Mouse (Mus musculus) embryonic facial prominence, embryonic 14.5 days (tissue): ENCODE results near the gene Fmnl2. TPM values are rescaled to one million over a fixed set of nuclear protein-coding genes. Genes with fewer than 3 reads are reported as not detected.
A peak's percentile ranks its signal among the peaks of the same experiment; 100 is the strongest.

ENCODE experiments used
- ATAC-seq: fragments of 200-750 bp; cut with Nextera tagmentation; 2 replicates; pipeline ENCODE4 v1.8.0; 2017; ENCODE audit warnings: low read depth, moderate number of reproducible peaks, moderate TSS enrichment
- DNase-seq: peaks from one replicate; pipeline ENCODE4 v3.0.0-alpha.2; 2015; ENCODE audit warnings: low spot score
- H3K27ac ChIP-seq: fragments of 300-500 bp; sonication (generic); replicated peaks from 2 replicates; pipeline ENCODE4 v1.5.1; 2014; ENCODE audit warnings: low read depth, mild to moderate bottlenecking, low read length, moderate library complexity
- H3K27me3 ChIP-seq: fragments of 300-500 bp; sonication (generic); replicated peaks from 2 replicates; pipeline ENCODE4 v1.6.1; 2014; ENCODE audit warnings: low read length; ENCODE audit not compliant: control insufficient read depth, insufficient read depth
- H3K36me3 ChIP-seq: fragments of 300-500 bp; sonication (generic); 2 replicates; pipeline ENCODE4 v1.6.1; 2014; ENCODE audit warnings: low read length, mixed read lengths; ENCODE audit not compliant: control insufficient read depth, insufficient read depth
- H3K4me1 ChIP-seq: fragments of 300-500 bp; sonication (generic); 2 replicates; pipeline ENCODE4 v1.6.1; 2014; ENCODE audit warnings: antibody characterized with exemption, low read length; ENCODE audit not compliant: control insufficient read depth, insufficient read depth
- H3K4me2 ChIP-seq: fragments of 300-500 bp; sonication (generic); 2 replicates; pipeline ENCODE4 v1.6.1; 2014; ENCODE audit warnings: low read depth, mild to moderate bottlenecking, low read length, moderate library complexity, mixed read lengths
- H3K4me3 ChIP-seq: fragments of 300-500 bp; sonication (generic); 2 replicates; pipeline ENCODE4 v1.5.1; 2014; ENCODE audit warnings: low read depth, mild to moderate bottlenecking, low read length
- H3K9ac ChIP-seq: fragments of 300-500 bp; sonication (generic); 2 replicates; pipeline ENCODE4 v1.6.1; 2014; ENCODE audit warnings: low read depth, mild to moderate bottlenecking, low read length, moderate library complexity, mixed read lengths
- H3K9me3 ChIP-seq: fragments of 300-500 bp; sonication (generic); 2 replicates; pipeline ENCODE4 v1.6.1; 2016; ENCODE audit warnings: low read length; ENCODE audit not compliant: control insufficient read depth
- WGBS: fragments of 180-500 bp; shearing (Covaris S2); extraction: QIAGEN DNeasy Blood & Tissue Kit; methylation state at CpG from one replicate; pipeline ENCODE4 v1.1.7; 2014; 5-methylcytosine and 5-hydroxymethylcytosine counted together
- polyA plus RNA-seq: library from polyadenylated mRNA; unstranded; fragments of >200 nt; fragmentation: Nextera tagmentation; extraction: Ambion mirVana; gene quantifications from 2 replicates; pipeline ENCODE4 v1.2.1, GENCODE M21; 2014

Fmnl2 gene
- polyA plus RNA-seq, 1 experiment from 2014 or later: 10.4 TPM

DNA sequence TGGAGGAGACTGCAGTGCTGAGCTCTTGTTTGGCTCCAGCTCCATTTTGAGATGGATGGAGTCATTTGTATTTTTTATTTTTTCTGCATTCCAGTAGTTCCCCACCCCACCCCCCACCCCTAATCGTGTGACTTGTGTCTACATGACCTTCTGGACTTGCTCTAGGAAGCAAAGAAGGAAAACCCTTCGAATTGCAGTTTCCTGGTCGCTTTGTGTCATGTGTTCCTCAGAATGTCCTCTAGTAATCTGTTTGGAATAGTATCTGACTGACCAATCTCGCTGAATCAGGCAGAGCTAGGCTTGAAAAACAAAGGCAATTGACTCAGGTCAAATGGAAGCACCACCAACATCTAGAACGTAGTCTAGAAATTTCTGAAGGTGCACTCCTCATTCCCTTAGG is 15.0 kb downstream of the Fmnl2 start:
- no peaks in the 10 kb centered on the region for H3K27me3 ChIP-seq
- H3K4me3 ChIP-seq: no peak overlapping the region
- 55% methylated on average over 5 of the region's 5 CpGs for WGBS
- no peak overlapping the region for H3K9ac ChIP-seq
- peaks cover 4% of the 10 kb centered on the region; the same call in 1 of the 2 replicates for H3K36me3 ChIP-seq
- H3K4me1 ChIP-seq: peaks cover 25% of the 10 kb centered on the region
- no peaks in the 10 kb centered on the region for H3K9me3 ChIP-seq
- ATAC-seq (no peak), DNase-seq (no peak)
- H3K4me2 ChIP-seq: no peak overlapping the region
- no peak overlapping the region for H3K27ac ChIP-seq

DNA sequence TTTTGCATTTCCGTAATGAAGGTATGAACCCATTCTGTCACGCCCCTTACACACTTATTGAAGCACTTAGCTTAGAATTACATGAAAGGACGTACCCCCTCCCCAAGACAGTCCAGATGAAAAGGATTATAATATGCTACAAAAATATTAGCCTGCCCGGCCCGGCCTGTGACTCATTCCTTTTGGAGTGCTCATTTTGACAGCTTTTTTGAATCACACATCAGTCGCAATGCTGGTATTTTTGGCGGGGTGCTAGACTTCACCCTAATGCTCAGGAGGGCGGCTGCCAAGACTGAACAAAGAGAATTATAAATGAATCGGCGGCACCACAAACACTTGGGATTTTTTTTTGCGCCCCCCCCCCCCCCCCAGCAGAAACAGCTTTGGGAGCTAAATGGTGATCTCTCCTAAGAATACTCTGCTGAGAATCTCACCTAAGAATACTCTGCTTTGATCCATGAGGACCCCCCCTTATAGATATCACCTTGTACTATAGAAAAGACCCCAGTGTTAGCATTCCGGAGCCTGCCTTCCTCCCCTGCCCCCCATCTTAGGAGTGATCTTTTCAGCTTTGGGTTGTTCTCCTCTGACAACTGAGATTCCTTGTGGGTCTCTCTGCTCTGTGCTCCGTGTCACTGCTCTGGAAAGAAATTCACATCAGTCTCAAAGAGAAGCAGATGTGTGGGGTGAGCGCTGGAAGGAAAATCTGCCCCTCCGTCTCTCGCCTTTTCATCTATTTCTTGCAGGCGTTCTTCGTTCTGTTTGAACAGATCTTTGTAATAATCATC is 15.8 kb downstream of the Fmnl2 start:
- H3K36me3 ChIP-seq: no peaks in the 10 kb centered on the region
- H3K9me3 ChIP-seq: no peaks in the 10 kb centered on the region
- peak; percentile 74 for DNase-seq
- peaks cover 25% of the 10 kb centered on the region for H3K4me1 ChIP-seq
- H3K4me3 ChIP-seq: no peak overlapping the region
- peak; percentile 55 for ATAC-seq
- peak overlapping the region; percentile 23 for H3K4me2 ChIP-seq
- 22% methylated on average over 17 of the region's 18 CpGs for WGBS
- no peaks in the 10 kb centered on the region for H3K27me3 ChIP-seq
- H3K9ac ChIP-seq: peak overlapping the region; percentile 22; the same call in 1 of the 2 replicates
- H3K27ac ChIP-seq: peak overlapping the region; percentile 56; the same call in 1 of the 2 replicates

- DNase-seq: no peak
- H3K9me3 ChIP-seq: no peaks in the 10 kb centered on the region
- peaks cover 33% of the 10 kb centered on the region for H3K4me1 ChIP-seq
- H3K27ac ChIP-seq: no peak overlapping the region
- H3K4me3 ChIP-seq: no peak overlapping the region
- no peaks in the 10 kb centered on the region for H3K27me3 ChIP-seq
- no peak overlapping the region for H3K4me2 ChIP-seq
- no peak overlapping the region for H3K9ac ChIP-seq
- no peaks in the 10 kb centered on the region for H3K36me3 ChIP-seq
- no peak for ATAC-seq
Measured at GRCm38 (mm10) chr2:52874721-52875120, 17.1 kb downstream of the Fmnl2 start.

- Histone ChIP-seq H3K4me3 (no peak overlapping the region), H3K27ac (no peak overlapping the region), H3K4me1 (peaks cover 34% of the 10 kb centered on the region), H3K9ac (no peak overlapping the region), H3K27me3 (no peaks in the 10 kb centered on the region), H3K36me3 (no peaks in the 10 kb centered on the region), H3K9me3 (no peaks in the 10 kb centered on the region), H3K4me2 (no peak overlapping the region)
- ATAC-seq (peak; percentile 64), DNase-seq (peak; percentile 68)
- 49% methylated on average over 9 of the region's 9 CpGs for whole genome bisulfite sequencing
Measured at GRCm38 (mm10) chr2:52875801-52876200, 18.1 kb downstream of the Fmnl2 start.

DNA sequence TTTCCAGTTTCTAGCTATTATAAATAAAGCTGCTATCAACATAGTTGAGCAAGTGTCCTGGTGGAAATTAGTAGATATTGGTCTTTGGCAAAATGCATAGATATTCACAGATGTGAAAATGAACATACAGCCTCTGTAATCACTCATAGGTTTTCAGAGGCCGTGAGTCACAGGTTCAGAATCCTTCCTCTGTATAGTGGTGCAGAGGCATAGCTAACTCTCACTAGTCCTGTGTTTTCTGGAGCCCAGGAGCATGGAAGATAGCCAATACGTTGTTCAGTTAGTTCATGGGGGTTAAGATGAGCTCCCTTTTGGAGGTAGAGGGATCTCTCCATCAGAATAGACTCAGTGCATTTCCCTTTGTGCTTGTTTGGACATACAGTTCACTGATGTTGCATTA is 25.7 kb downstream of the Fmnl2 start:
- no peak overlapping the region for H3K4me2 ChIP-seq
- H3K9ac ChIP-seq: no peak overlapping the region
- H3K4me3 ChIP-seq: no peak overlapping the region
- H3K36me3 ChIP-seq: no peaks in the 10 kb centered on the region
- WGBS: 93% methylated on average over 2 of the region's 2 CpGs
- no peaks in the 10 kb centered on the region for H3K9me3 ChIP-seq
- peaks cover 38% of the 10 kb centered on the region for H3K4me1 ChIP-seq
- no peaks in the 10 kb centered on the region for H3K27me3 ChIP-seq
- H3K27ac ChIP-seq: no peak overlapping the region
- no peak for ATAC-seq
- DNase-seq: no peak

DNA sequence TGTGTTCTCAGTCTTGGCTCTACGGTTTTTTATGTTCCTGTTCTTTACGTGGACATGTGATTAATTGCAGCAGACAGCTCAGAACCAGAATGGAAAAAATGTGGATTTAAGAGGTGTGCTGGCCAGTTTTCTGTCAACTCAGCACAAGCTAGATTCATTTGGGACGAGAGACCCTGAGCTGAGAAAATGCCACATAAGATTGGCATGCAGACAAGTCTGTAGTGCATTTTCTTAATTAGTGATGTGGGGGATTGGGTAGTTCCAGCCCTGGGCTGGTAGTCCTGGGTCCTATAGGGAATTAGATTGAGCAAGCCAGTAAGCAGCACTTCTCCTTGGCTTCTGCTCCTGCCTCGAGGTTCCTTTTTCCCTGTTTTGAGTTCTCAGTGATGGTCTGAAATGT is 26.4 kb downstream of the Fmnl2 start:
- Histone ChIP-seq H3K9me3 (no peaks in the 10 kb centered on the region), H3K27me3 (no peaks in the 10 kb centered on the region), H3K27ac (no peak overlapping the region), H3K4me1 (peaks cover 35% of the 10 kb centered on the region), H3K36me3 (no peaks in the 10 kb centered on the region), H3K4me3 (no peak overlapping the region), H3K4me2 (no peak overlapping the region), H3K9ac (no peak overlapping the region)
- 49% methylated on average over 4 of the region's 4 CpGs for WGBS
- no peak for ATAC-seq
- DNase-seq: peak; percentile 47

GRCm38 (mm10) chr2:52885071-52885470 is 27.4 kb downstream of the Fmnl2 start:
- Histone ChIP-seq H3K27ac (no peak overlapping the region), H3K9ac (no peak overlapping the region), H3K4me1 (peaks cover 29% of the 10 kb centered on the region), H3K4me2 (no peak overlapping the region), H3K27me3 (no peaks in the 10 kb centered on the region), H3K4me3 (no peak overlapping the region), H3K9me3 (no peaks in the 10 kb centered on the region), H3K36me3 (no peaks in the 10 kb centered on the region)
- ATAC-seq (no peak), DNase-seq (no peak)
- 55% methylated on average over 3 of the region's 3 CpGs for WGBS

- WGBS: 15% methylated on average over 2 of the region's 2 CpGs
- H3K27ac ChIP-seq: no peak overlapping the region
- ATAC-seq (no peak), DNase-seq (no peak)
- H3K4me3 ChIP-seq: no peak overlapping the region
- no peaks in the 10 kb centered on the region for H3K36me3 ChIP-seq
- H3K9me3 ChIP-seq: no peaks in the 10 kb centered on the region
- no peak overlapping the region for H3K9ac ChIP-seq
- peaks cover 38% of the 10 kb centered on the region for H3K4me1 ChIP-seq
- no peaks in the 10 kb centered on the region for H3K27me3 ChIP-seq
- no peak overlapping the region for H3K4me2 ChIP-seq
Measured at GRCm38 (mm10) chr2:52887281-52887680, 29.6 kb downstream of the Fmnl2 start.

DNA sequence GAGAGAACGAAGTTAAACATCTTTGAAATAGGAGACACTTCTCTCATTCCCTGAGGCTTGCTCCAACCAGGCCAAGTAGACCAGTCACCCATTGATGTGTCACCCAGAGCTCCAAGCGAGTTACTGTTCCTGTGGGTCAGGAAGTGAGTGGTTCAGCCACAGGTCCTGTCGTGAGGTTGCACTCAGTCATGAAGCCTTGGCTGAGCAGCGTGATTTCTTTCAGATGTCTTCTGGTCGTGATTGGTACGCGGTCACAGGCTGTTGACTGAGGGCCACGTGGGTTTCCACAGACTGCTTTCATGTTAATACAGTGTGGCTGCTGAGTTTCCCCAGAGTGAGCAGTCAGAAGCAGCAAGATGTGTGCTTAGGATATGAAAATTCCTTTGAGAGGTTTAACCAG is 33.5 kb downstream of the Fmnl2 start:
- Histone ChIP-seq H3K4me3 (no peak overlapping the region), H3K27me3 (no peaks in the 10 kb centered on the region), H3K9me3 (no peaks in the 10 kb centered on the region), H3K4me2 (no peak overlapping the region), H3K9ac (no peak overlapping the region), H3K4me1 (peaks cover 31% of the 10 kb centered on the region), H3K36me3 (no peaks in the 10 kb centered on the region), H3K27ac (no peak overlapping the region)
- WGBS: 37% methylated on average over 8 of the region's 8 CpGs
- DNase-seq: peak; percentile 70
- ATAC-seq: peak; percentile 50; the same call in 1 of the 2 replicates
